Mouse (Mus musculus) cerebral cortex, adult 2 months (tissue): ENCODE data around the gene Lactb.

Source experiments
- WGBS: fragments of 180-500 bp; shearing (Covaris S2); methylation state at CpG from one replicate; pipeline ENCODE4 v1.1.7; 2018; 5-methylcytosine and 5-hydroxymethylcytosine counted together

Lactb gene

GRCm38 (mm10) chr9:66975239-66975645 is at the start of gene Lactb:
Gene Lactb, minus strand, starts transcription at chr9:66975484.
- under 1% methylated on average over 32 of the region's 32 CpGs for WGBS

GRCm38 (mm10) chr9:67023371-67023770 is 48.1 kb upstream of the Lactb start:
- WGBS = 87% methylated on average over 9 of the region's 9 CpGs

GRCm38 (mm10) chr9:67020063-67020462 is 44.8 kb upstream of the Lactb start:
- WGBS = 59% methylated on average over 2 of the region's 2 CpGs

- 83% methylated on average over 2 of the region's 2 CpGs for WGBS
Measured at GRCm38 (mm10) chr9:67013501-67013900, 38.2 kb upstream of the Lactb start.

GRCm38 (mm10) chr9:67012470-67012869 is 37.2 kb upstream of the Lactb start:
- 66% methylated on average over 3 of the region's 3 CpGs for WGBS

- WGBS = 81% methylated on average over 9 of the region's 9 CpGs
Measured at GRCm38 (mm10) chr9:67011483-67011882, 36.2 kb upstream of the Lactb start.

GRCm38 (mm10) chr9:67008781-67009180 is 33.5 kb upstream of the Lactb start:
- WGBS = 79% methylated on average over 11 of the region's 11 CpGs

GRCm38 (mm10) chr9:67006376-67006775 is 31.1 kb upstream of the Lactb start:
- WGBS = 75% methylated on average over 4 of the region's 4 CpGs

GRCm38 (mm10) chr9:67005161-67005742 is 30.0 kb upstream of the Lactb start:
- WGBS = 68% methylated on average over 11 of the region's 11 CpGs

GRCm38 (mm10) chr9:67003656-67004055 is 28.4 kb upstream of the Lactb start:
- 64% methylated on average over 4 of the region's 4 CpGs for WGBS

- WGBS = 25% methylated on average over 4 of the region's 4 CpGs
Measured at GRCm38 (mm10) chr9:67003156-67003555, 27.9 kb upstream of the Lactb start.

GRCm38 (mm10) chr9:67001506-67001905 is 26.2 kb upstream of the Lactb start:
- WGBS = 62% methylated on average over 4 of the region's 4 CpGs

- WGBS = 3% methylated on average over 6 of the region's 6 CpGs
Measured at GRCm38 (mm10) chr9:67001050-67001449, 25.8 kb upstream of the Lactb start.

GRCm38 (mm10) chr9:66999698-67000097 is 24.4 kb upstream of the Lactb start:
- WGBS = 58% methylated on average over 8 of the region's 8 CpGs

GRCm38 (mm10) chr9:66991750-66992410 is 16.6 kb upstream of the Lactb start:
- WGBS = 77% methylated on average over 8 of the region's 8 CpGs

- 45% methylated on average over 9 of the region's 9 CpGs for whole genome bisulfite sequencing
Measured at GRCm38 (mm10) chr9:66991021-66991749, 15.9 kb upstream of the Lactb start.

GRCm38 (mm10) chr9:66990046-66990445 is 14.8 kb upstream of the Lactb start:
- 76% methylated on average over 5 of the region's 5 CpGs for WGBS

GRCm38 (mm10) chr9:66989581-66989980 is 14.3 kb upstream of the Lactb start:
- WGBS = 51% methylated on average over 6 of the region's 6 CpGs

- WGBS = 30% methylated on average over 6 of the region's 6 CpGs
Measured at GRCm38 (mm10) chr9:66988888-66989414, 13.7 kb upstream of the Lactb start.

GRCm38 (mm10) chr9:66988198-66988887 is 13.1 kb upstream of the Lactb start:
- WGBS = 66% methylated on average over 11 of the region's 11 CpGs

GRCm38 (mm10) chr9:66985377-66985776 is 10.1 kb upstream of the Lactb start:
- WGBS = 64% methylated on average over 7 of the region's 7 CpGs

GRCm38 (mm10) chr9:66982085-66982484 is 6.8 kb upstream of the Lactb start:
- 79% methylated on average over 7 of the region's 7 CpGs for WGBS
